Mouse (Mus musculus) C2C12 (cell line): ENCODE measurements around the gene Nlrc3.

Source experiments
- CTCF ChIP-seq: IDR thresholded peaks from one replicate; pipeline ENCODE4 v1.5.1; 2011; ENCODE audit not compliant: control insufficient read depth, insufficient read depth, insufficient read length
- USF1 ChIP-seq: IDR thresholded peaks from one replicate; pipeline ENCODE4 v1.6.1; 2011; ENCODE audit warnings: low read depth, mild to moderate bottlenecking, control low read depth, moderate library complexity

DNA sequence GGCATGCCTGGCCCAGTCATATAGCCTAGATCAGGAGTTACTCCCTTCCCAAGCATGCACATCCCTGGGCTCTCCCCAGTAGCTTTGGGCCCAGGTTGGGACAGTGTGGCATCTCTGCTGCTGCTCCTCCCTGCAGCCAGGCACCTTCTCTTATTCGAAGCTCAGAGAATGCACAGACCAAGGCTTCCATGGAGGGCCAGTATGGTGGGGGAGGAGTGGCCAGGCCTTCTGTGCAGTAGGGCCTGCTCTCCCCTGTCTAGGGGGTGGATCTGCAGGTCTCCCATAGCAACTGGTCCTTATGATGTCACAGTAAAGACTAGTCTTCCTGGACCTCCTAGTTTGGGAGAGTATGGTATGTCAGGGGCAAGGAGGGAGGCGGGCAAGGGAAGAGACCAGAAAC is 69.0 kb downstream of the Nlrc3 start:
- TF ChIP-seq CTCF (no peak), USF1 (no peak)
